Mouse (Mus musculus) midbrain, embryonic 11.5 days (tissue): Measurements from ENCODE around the gene Gm11168. TPM values are rescaled to one million over a fixed set of nuclear protein-coding genes. Genes with fewer than 3 reads are reported as not detected.
"Not testable (repeated sequence)": the region's sequence is repeated elsewhere in the genome, so short reads cannot be mapped to it uniquely, and the experiment has no call there.

Experiments
- ATAC-seq: fragments of 200-750 bp; cut with Nextera tagmentation; 2 replicates; pipeline ENCODE4 v1.8.0; 2017; ENCODE audit warnings: moderate TSS enrichment, moderate library complexity; ENCODE audit not compliant: low FRiP score
- DNase-seq: peaks from one replicate; pipeline ENCODE4 v3.0.0; 2015; ENCODE audit warnings: low spot score; ENCODE audit errors: missing footprints
- H3K27ac ChIP-seq: fragments of 300-500 bp; sonication (generic); 2 replicates; pipeline ENCODE4 v1.5.1; 2014; ENCODE audit warnings: low read depth, low read length
- H3K27me3 ChIP-seq: fragments of 300-500 bp; sonication (generic); 2 replicates; pipeline ENCODE4 v1.6.1; 2014; ENCODE audit warnings: mild to moderate bottlenecking, low read length, moderate library complexity, mixed read lengths; ENCODE audit not compliant: control insufficient read depth, insufficient read depth
- H3K36me3 ChIP-seq: fragments of 300-500 bp; sonication (generic); 2 replicates; pipeline ENCODE4 v1.6.1; 2014; ENCODE audit warnings: mild to moderate bottlenecking, low read length, moderate library complexity, mixed read lengths; ENCODE audit not compliant: control insufficient read depth, insufficient read depth
- H3K4me1 ChIP-seq: fragments of 300-500 bp; sonication (generic); 2 replicates; pipeline ENCODE4 v1.6.1; 2014; ENCODE audit warnings: low read length; ENCODE audit not compliant: control insufficient read depth, insufficient read depth
- H3K4me2 ChIP-seq: fragments of 300-500 bp; sonication (generic); 2 replicates; pipeline ENCODE4 v1.6.1; 2014; ENCODE audit warnings: mild to moderate bottlenecking, moderate library complexity
- H3K4me3 ChIP-seq: fragments of 300-500 bp; sonication (generic); 2 replicates; pipeline ENCODE4 v1.5.1; 2014; ENCODE audit warnings: low read depth, low read length
- H3K9ac ChIP-seq: fragments of 300-500 bp; sonication (generic); 2 replicates; pipeline ENCODE4 v1.6.1; 2014; ENCODE audit warnings: low read length
- H3K9me3 ChIP-seq: fragments of 300-500 bp; sonication (generic); 2 replicates; pipeline ENCODE4 v1.6.1; 2016; ENCODE audit warnings: low read length; ENCODE audit not compliant: control insufficient read depth
- WGBS: fragments of 180-500 bp; shearing (Covaris S2); extraction: QIAGEN DNeasy Blood & Tissue Kit; methylation state at CpG from one replicate; pipeline ENCODE4 v1.1.7; 2014; 5-methylcytosine and 5-hydroxymethylcytosine counted together
- polyA plus RNA-seq: library from polyadenylated mRNA; unstranded; fragments of >200 nt; fragmentation: Nextera tagmentation; extraction: Ambion mirVana; gene quantifications from 2 replicates; pipeline ENCODE4 v1.2.1, GENCODE M21; 2014

The Gm11168 gene
- polyA plus RNA-seq, 1 experiment from 2014 or later = not detected

DNA sequence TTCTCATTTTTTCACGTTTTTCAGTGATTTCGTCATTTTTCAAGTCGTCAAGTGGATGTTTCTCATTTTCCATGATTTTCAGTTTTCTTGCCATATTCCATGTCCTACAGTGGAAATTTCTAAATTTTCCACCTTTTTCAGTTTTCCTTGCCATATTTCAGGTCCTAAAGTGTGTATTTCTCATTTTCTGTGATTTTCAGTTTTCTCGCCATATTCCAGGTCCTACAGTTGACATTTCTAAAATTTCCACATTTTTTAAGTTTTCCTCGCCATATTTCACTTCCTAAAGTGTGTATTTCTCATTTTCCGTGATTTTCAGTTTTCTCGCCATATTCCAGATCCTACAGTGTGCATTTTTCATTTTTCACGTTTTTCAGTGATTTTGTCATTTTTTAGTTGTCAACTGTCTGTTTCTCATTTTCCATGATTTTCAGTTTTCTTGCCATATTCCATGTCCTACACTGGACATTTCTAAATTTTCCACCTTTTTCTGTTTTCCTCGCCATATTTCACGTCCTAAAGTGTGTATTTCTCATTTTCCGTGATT, 9.7 kb downstream of the Gm11168 start, which contains the start of gene Gm10721:
Gm10721 (plus strand) TSS at position 408 of the 547 bp plus-strand sequence.
- not testable (repeated sequence) for H3K36me3 ChIP-seq, H3K4me3 ChIP-seq, H3K9me3 ChIP-seq, H3K27ac ChIP-seq, H3K4me2 ChIP-seq, H3K27me3 ChIP-seq, H3K4me1 ChIP-seq, DNase-seq, H3K9ac ChIP-seq
- peak; percentile 58 for ATAC-seq
- no CpG with 5 or more reads among the region's 11 CpGs for WGBS

GRCm38 (mm10) chr9:3015354-3015753, 12.2 kb downstream of the Gm11168 start, which contains the start of gene Gm10720:
Gene Gm10720 (plus strand): TSS chr9:3015654.
- 55% methylated on average over 4 of the region's 9 CpGs for WGBS
- H3K9me3 ChIP-seq, H3K4me3 ChIP-seq, H3K4me2 ChIP-seq, H3K9ac ChIP-seq, ATAC-seq, H3K4me1 ChIP-seq, H3K36me3 ChIP-seq, H3K27ac ChIP-seq, H3K27me3 ChIP-seq, DNase-seq: not testable (repeated sequence)

- H3K27me3 ChIP-seq, H3K4me3 ChIP-seq, DNase-seq, H3K36me3 ChIP-seq, H3K9me3 ChIP-seq, H3K4me1 ChIP-seq, H3K27ac ChIP-seq, H3K4me2 ChIP-seq, H3K9ac ChIP-seq, ATAC-seq: not testable (repeated sequence)
- 78% methylated on average over 4 of the region's 6 CpGs for WGBS
Observed at GRCm38 (mm10) chr9:3015896-3016295, 12.8 kb downstream of the Gm11168 start.

GRCm38 (mm10) chr9:3017108-3017507, 14.0 kb downstream of the Gm11168 start, which contains the start of gene Gm10719:
Gene Gm10719 (plus strand): TSS chr9:3017408.
- WGBS = no CpG with 5 or more reads among the region's 9 CpGs
- H3K36me3 ChIP-seq, ATAC-seq, H3K9me3 ChIP-seq, H3K27ac ChIP-seq, H3K4me3 ChIP-seq, H3K4me1 ChIP-seq, DNase-seq, H3K27me3 ChIP-seq, H3K4me2 ChIP-seq, H3K9ac ChIP-seq: not testable (repeated sequence)

GRCm38 (mm10) chr9:3018944-3019343, 15.8 kb downstream of the Gm11168 start:
- H3K9ac ChIP-seq, H3K36me3 ChIP-seq, DNase-seq, H3K4me2 ChIP-seq, H3K27ac ChIP-seq, H3K27me3 ChIP-seq, ATAC-seq, H3K4me3 ChIP-seq, H3K9me3 ChIP-seq, H3K4me1 ChIP-seq: not testable (repeated sequence)
- 63% methylated on average over 9 of the region's 9 CpGs for WGBS

- not testable (repeated sequence) for H3K9me3 ChIP-seq, H3K9ac ChIP-seq, H3K4me1 ChIP-seq, H3K36me3 ChIP-seq, DNase-seq, H3K27me3 ChIP-seq, H3K4me3 ChIP-seq, H3K4me2 ChIP-seq, H3K27ac ChIP-seq
- 75% methylated on average over 11 of the region's 19 CpGs for WGBS
- ATAC-seq = peak; percentile 60
Observed at GRCm38 (mm10) chr9:3019835-3020727, 16.9 kb downstream of the Gm11168 start.

DNA sequence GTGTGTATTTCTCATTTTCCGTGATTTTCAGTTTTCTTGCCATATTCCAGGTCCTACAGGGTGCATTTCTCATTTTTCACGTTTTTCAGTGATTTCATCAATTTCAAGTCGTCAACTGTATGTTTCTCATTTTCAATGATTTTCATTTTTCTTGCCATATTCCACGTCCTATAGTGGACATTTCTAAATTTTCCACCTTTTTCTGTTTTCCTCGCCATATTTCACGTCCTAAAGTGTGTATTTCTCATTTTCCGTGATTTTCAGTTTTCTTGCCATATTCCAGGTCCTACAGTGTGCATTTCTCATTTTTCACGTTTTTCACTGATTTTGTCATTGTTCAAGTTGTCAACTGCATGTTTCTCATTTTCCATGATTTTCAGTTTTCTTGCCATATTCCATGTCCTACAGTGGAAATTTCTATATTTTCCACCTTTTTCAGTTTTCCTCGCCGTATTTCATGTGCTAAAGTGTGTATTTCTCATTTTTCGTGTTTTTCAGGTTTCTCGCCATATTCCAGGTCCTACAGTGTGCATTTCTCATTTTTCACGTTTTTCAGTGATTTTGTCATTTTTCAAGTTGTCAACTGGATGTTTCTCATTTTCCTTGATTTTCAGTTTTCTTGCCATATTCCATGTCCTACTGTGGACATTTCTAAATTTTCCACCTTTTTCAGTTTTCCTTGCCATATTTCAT, 19.3 kb downstream of the Gm11168 start:
- H3K4me3 ChIP-seq, ATAC-seq, H3K9me3 ChIP-seq, H3K36me3 ChIP-seq, H3K9ac ChIP-seq, H3K4me2 ChIP-seq, H3K27ac ChIP-seq, H3K27me3 ChIP-seq, H3K4me1 ChIP-seq: not testable (repeated sequence)
- peak; percentile 84 for DNase-seq
- WGBS = 68% methylated on average over 9 of the region's 13 CpGs

- H3K27me3 ChIP-seq, H3K4me2 ChIP-seq, H3K9me3 ChIP-seq, H3K27ac ChIP-seq, H3K9ac ChIP-seq, H3K36me3 ChIP-seq, DNase-seq, H3K4me3 ChIP-seq, H3K4me1 ChIP-seq, ATAC-seq: not testable (repeated sequence)
- 73% methylated on average over 9 of the region's 13 CpGs for WGBS
Observed at GRCm38 (mm10) chr9:3023312-3023984, 20.3 kb downstream of the Gm11168 start, which contains the start of gene Gm10718. Gene Gm10718 (plus strand): TSS chr9:3023547.
